Mouse (Mus musculus): Measurements from ENCODE around the gene Scarf2. TPM values are rescaled to one million over a fixed set of nuclear protein-coding genes. Genes with fewer than 3 reads are reported as not detected.

Gene Scarf2
- total and polyA plus RNA-seq, 3 experiments = 0.62 to 1.2 TPM; not detected in 1

- no peak overlapping the region for H3K27ac ChIP-seq (ENCODE audit: control insufficient read depth, low read depth, low read length)
- H3K9ac ChIP-seq (ENCODE audit: control insufficient read depth, low read depth, low read length, poor library complexity, severe bottlenecking) = no peak overlapping the region
- no peaks in the 10 kb centered on the region for H3K9me3 ChIP-seq (replicated peaks; ENCODE audit: insufficient read depth, low read length)
- DNase-seq (ENCODE audit: low read depth, low spot score) = no peak
- H3K36me3 ChIP-seq (ENCODE audit: control insufficient read depth in 1 of 2, insufficient read depth in 2 of 2, low read length in 2 of 2) = no peaks in the 10 kb centered on the region
- no peaks in the 10 kb centered on the region for H3K4me1 ChIP-seq (ENCODE audit: control insufficient read depth in 1 of 2, insufficient read depth in 2 of 2, low read length in 2 of 2)
- TF ChIP-seq MYB (IDR thresholded peaks at IDR 0.05; ENCODE audit: low read depth, low read length) = no peak
- no peak for TF ChIP-seq CHD1 (IDR thresholded peaks at IDR 0.05; ENCODE audit: low read depth, low read length)
- TF ChIP-seq POLR2AphosphoS5 (IDR thresholded peaks at IDR 0.05; ENCODE audit: borderline replicate concordance, low read depth, low read length) = no peak
- no peak for TF ChIP-seq HCFC1 (IDR thresholded peaks at IDR 0.05; ENCODE audit: low read depth, low read length)
- no peak for TF ChIP-seq NELFE (IDR thresholded peaks at IDR 0.05; ENCODE audit: low read depth, low read length)
- no peak for TF ChIP-seq NRF1 (IDR thresholded peaks at IDR 0.05; ENCODE audit: insufficient read depth, low read depth, low read length, poor library complexity, severe bottlenecking)
- no peak for TF ChIP-seq ZMIZ1 (IDR thresholded peaks at IDR 0.05; ENCODE audit: low read depth, low read length)
- no peak for TF ChIP-seq ZKSCAN1 (IDR thresholded peaks at IDR 0.05; ENCODE audit: low read depth, low read length)
- no peak for TF ChIP-seq USF1 (IDR thresholded peaks at IDR 0.05; ENCODE audit: low read depth, low read length)
- no peak for TF ChIP-seq KAT2A (conservative IDR thresholded peaks at IDR 0.05; ENCODE audit: low read depth, low read length)
- no peak for TF ChIP-seq MAX (IDR thresholded peaks at IDR 0.05; ENCODE audit: low read length)
- no peak for TF ChIP-seq RCOR1 (IDR thresholded peaks at IDR 0.05; ENCODE audit: low read depth, low read length)
- no peak for TF ChIP-seq ZC3H11A (IDR thresholded peaks at IDR 0.05; ENCODE audit: low read depth, low read length)
- no peak overlapping the region for H3K4me3 ChIP-seq (ENCODE audit: control insufficient read depth in 1 of 2, insufficient read depth in 1 of 2, low read depth in 2 of 2, low read length in 2 of 2)
- no peaks in the 10 kb centered on the region for H3K27me3 ChIP-seq (ENCODE audit: control insufficient read depth in 1 of 2, insufficient read depth in 2 of 2, low read length in 2 of 2)
- no peaks in the 10 kb centered on the region for H3K79me2 ChIP-seq (ENCODE audit: control insufficient read depth, insufficient read depth, low read length, poor library complexity)
Measured at GRCm38 (mm10) chr16:17797812-17798311, 780 bp downstream of the Scarf2 start.

GRCm38 (mm10) chr16:17798321-17799180, 1.5 kb downstream of the Scarf2 start:
- no peaks in the 10 kb centered on the region for H3K27me3 ChIP-seq (ENCODE audit: control insufficient read depth in 1 of 2, insufficient read depth in 2 of 2, low read length in 2 of 2)
- H3K27ac ChIP-seq (ENCODE audit: control insufficient read depth, low read depth, low read length) = no peak overlapping the region
- H3K9me3 ChIP-seq (replicated peaks; ENCODE audit: insufficient read depth, low read length) = no peaks in the 10 kb centered on the region
- H3K4me3 ChIP-seq (ENCODE audit: control insufficient read depth in 1 of 2, insufficient read depth in 1 of 2, low read depth in 2 of 2, low read length in 2 of 2) = no peak overlapping the region
- no peaks in the 10 kb centered on the region for H3K79me2 ChIP-seq (ENCODE audit: control insufficient read depth, insufficient read depth, low read length, poor library complexity)
- H3K36me3 ChIP-seq (ENCODE audit: control insufficient read depth in 1 of 2, insufficient read depth in 2 of 2, low read length in 2 of 2) = no peaks in the 10 kb centered on the region
- no peak overlapping the region for H3K9ac ChIP-seq (ENCODE audit: control insufficient read depth, low read depth, low read length, poor library complexity, severe bottlenecking)
- no peak for DNase-seq (ENCODE audit: low read depth, low spot score)
- TF ChIP-seq CHD1 (IDR thresholded peaks at IDR 0.05; ENCODE audit: low read depth, low read length) = no peak
- TF ChIP-seq ZC3H11A (IDR thresholded peaks at IDR 0.05; ENCODE audit: low read depth, low read length) = no peak
- no peak for TF ChIP-seq ZNF384 (IDR thresholded peaks at IDR 0.05; ENCODE audit: low read depth, low read length)
- TF ChIP-seq MXI1 (IDR thresholded peaks at IDR 0.05; ENCODE audit: low read depth, low read length) = no peak
- no peak for TF ChIP-seq NELFE (IDR thresholded peaks at IDR 0.05; ENCODE audit: low read depth, low read length)
- H3K4me1 ChIP-seq (ENCODE audit: control insufficient read depth in 1 of 2, insufficient read depth in 2 of 2, low read length in 2 of 2) = no peaks in the 10 kb centered on the region
